In the genomic region with DNA sequence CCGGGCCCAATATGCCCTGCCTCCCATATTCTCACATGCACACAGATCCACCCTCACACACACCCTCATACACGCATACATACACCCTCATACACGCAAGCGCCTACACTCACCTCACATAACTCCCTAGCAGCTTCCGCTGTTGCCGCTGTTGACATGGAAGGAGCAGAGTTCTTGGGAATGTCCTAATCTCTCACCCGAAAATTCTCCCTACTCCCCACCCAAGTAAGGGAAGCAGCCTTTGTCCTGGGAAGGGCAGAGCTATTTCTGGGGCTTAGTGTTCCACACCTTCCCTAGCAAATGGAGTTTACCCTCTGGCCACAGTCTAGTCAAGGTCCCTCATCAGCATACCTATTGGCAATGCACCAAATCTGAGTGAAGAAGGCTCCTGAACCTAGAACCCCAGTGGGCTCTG, we compare ENCODE assay signal across 1 mouse cellular context.
TF ChIP-seq lines count a peak whose summit lies in the region.

No protein-coding gene starts in this region.

TF ChIP-seq in ES-E14, 5 proteins besides CTCF, POLR2A, EP300 and RAD21 (continued from another document):
- no peak for TF ChIP-seq CHD2 (IDR thresholded peaks at IDR 0.05; ENCODE audit: low read depth, low read length)
